Mouse (Mus musculus) bone marrow, adult 2 months (tissue): ENCODE data around the gene Gpc6.

Experiments used
- CTCF ChIP-seq: fragments of 200-500 bp; IDR thresholded peaks from 2 replicates; pipeline ENCODE4 v1.5.1; 2011; ENCODE audit warnings: low read length, control low read depth; ENCODE audit not compliant: control insufficient read depth, insufficient read depth
- POLR2A ChIP-seq: fragments of 200-500 bp; IDR thresholded peaks from 2 replicates; pipeline ENCODE4 v1.6.1; 2011; ENCODE audit warnings: low read depth, mild to moderate bottlenecking, control low read depth, low read length, borderline replicate concordance; ENCODE audit not compliant: control insufficient read depth

GRCm38 (mm10) chr14:117784960-117785359 is 859.8 kb downstream of the Gpc6 start:
- TF ChIP-seq CTCF (no peak), POLR2A (no peak)
